Mouse (Mus musculus): ENCODE results near the gene 2410004P03Rik.
A peak's percentile ranks its signal among the peaks of the same experiment; 100 is the strongest.
"Not testable (repeated sequence)": the region's sequence is repeated elsewhere in the genome, so short reads cannot be mapped to it uniquely, and the experiment has no call there.

The 2410004P03Rik gene

DNA sequence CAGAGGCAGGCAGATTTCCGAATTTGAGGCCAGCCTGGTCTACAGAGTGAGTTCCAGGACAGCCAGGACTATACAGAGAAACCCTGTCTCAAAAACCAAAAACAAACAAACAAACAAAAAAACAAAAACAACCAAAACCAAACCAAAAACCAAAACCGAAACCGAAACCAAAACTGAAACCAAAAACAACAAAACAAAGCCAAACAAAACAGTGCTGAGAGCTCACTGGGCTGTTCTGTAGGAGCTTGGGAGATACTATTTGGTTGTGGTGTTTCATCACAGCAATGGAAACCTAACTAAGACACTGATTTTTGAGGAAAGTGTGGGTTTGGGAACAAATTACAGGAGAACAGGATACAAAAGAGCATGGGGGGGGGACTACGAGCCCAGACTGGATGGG lies 10.6 kb upstream of the 2410004P03Rik start:
- no peak for DNase-seq (ENCODE audit: low read depth, low spot score)

DNA sequence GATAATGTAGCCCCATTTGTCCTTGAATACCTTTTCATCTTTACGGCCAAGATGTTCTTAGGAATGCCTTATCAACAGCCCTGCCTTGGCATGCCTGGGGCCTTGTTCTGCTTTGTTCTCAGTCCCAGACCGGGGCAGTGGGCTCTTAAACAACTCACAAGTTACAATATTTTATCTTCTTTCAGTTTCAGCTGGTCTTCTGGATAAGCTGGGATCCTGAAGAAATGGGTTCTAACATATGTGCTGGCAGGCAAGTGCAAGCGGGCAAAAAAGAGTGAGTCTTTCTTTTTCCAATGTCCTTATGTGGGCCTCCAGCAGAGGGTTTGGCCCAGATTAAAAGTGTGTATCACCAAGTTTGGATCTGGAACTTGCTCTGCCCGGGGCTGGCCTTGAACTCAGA lies 9.6 kb upstream of the 2410004P03Rik start:
- DNase-seq (ENCODE audit: low read depth, low spot score): not testable (repeated sequence)

DNA sequence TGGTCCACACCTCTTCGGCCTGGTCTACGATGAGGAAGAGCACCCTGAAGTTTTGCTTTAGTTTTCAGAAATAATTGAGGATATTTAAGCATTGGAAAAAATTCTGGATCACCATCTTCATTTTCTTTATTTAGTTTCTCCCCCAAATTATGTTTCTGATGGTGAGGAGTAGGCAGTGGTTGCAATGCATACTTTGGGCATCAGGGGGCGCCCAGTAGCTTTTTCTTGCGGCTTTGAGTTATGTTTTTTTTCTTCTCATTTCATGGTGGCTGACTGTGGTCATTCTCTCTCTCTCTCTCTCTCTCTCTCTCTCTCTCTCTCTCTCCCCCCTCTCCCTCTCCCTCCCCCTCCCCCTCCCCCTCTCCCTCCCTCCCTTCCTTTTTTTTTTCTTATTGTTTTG lies 6.9 kb upstream of the 2410004P03Rik start:
- no peak for DNase-seq (ENCODE audit: low read depth, low spot score)

DNA sequence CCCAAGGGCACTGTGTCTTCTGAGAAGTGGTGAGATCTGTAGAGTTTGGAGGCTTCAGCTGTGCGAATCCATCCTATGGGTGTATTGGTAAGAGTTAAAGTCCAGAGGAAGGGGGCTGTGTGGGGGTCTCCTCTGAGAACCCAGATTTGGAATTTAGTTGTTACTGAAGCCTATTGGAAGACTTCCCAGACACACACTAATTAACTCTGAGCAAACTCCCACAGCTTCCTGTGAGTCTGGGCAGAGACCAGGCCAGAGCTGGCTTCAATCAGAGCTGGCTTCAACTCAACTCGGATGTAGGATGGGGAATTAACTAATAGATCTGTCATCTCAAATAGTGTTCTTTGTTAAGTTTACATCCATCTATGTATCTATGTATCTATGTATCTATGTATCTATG lies 4.2 kb upstream of the 2410004P03Rik start:
- no peak for DNase-seq (ENCODE audit: low read depth, low spot score)

DNA sequence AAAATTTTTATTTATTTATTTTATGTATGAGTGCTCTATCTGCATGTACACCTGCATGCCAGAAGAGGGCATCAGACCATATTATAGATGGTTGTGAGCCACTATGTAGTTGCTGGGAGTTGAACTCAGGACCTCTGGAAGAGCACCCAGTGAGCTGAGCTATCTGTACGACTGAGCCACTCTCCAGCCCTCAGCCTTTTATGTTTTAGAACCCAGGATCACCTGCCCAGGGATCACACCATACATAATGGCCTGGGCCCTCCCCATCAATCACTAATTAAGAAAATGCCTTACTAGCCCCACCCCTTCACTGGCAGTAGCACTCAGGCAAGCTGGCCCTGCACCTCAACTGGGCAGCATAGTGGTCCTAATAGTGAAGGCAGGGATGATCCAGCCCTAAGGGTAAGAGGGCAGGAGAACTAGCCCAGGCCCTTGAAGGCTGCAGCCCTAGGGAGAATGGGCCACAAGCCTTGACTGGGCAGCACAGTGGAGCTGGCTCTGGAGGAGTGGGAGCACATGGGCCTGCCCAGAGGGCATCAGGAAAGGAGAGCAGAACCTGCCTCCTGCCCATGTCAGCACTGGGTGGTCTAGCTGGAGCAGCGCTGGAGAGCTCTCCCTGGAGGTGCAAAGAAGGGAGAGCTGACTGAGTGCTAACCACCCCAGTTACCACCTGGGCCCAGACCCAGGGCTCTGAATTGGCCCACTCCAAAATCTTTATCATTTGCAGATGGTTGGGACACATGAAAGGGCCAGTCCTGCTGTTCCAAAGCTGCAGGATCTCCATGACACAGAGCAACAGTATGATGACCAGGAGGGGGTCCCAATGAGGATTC lies 756 bp upstream of the 2410004P03Rik start:
- no peak for DNase-seq (ENCODE audit: low read depth, low spot score)

DNA sequence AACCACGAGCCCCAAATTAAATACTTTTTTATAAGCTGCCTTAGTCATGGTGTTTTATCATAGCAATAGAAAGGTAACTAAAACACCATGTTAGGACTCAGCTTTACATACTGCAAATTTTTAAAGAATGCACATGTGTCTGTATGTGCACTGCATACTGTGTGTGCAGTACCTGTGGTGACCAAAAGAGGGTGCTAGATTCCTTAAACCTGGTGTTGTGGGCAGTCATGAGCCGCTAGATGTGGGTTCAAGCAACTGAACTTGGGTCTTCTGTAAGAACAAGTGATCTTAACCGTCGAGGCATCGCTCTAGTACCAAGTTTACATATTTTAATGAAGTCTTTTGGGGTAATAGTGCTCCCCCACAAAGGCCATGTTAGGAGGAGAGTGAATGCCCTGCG lies 2.1 kb downstream of the 2410004P03Rik start:
- DNase-seq (ENCODE audit: low read depth, low spot score): peak; percentile 49

DNA sequence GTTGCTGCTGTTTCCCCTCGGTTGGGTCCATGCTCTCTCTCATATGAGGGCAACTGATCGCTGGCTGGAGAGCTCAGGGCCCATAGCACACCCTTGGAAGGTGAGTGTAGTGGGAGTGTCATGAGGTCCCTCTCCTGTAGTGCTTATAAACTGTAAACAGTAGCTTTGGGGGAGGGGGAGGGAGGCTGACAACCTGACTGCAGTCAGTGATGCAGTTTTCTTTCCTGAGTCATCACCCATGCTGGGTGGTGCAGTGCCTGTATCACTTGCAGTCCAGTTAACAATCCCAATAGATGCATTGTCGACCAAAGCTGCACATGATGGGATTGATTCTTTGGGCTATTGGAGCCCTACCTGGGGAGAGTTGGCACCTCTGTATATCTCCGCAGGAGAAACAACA lies 10.3 kb downstream of the 2410004P03Rik start:
- DNase-seq (ENCODE audit: low read depth, low spot score): no peak

DNA sequence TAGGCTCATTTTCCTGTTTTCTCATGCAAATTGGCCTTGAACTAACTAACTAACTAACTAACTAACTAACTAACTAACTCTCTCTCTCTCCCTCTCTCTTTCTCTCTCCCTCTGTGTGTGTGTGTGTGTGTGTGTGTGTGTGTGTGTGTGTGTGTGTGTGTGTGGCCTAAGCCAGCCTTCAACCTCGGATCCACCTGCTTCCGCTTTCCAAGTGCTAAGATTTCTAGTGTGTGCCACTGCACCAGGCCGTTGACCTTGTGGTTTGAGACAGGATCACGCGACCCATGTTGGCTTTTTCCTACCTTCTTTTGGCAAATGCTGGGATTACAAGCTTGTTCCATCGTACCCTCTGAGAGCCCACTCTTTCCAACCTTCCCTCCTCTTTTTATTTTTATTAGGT lies 10.9 kb downstream of the 2410004P03Rik start:
- DNase-seq (ENCODE audit: low read depth, low spot score): no peak

DNA sequence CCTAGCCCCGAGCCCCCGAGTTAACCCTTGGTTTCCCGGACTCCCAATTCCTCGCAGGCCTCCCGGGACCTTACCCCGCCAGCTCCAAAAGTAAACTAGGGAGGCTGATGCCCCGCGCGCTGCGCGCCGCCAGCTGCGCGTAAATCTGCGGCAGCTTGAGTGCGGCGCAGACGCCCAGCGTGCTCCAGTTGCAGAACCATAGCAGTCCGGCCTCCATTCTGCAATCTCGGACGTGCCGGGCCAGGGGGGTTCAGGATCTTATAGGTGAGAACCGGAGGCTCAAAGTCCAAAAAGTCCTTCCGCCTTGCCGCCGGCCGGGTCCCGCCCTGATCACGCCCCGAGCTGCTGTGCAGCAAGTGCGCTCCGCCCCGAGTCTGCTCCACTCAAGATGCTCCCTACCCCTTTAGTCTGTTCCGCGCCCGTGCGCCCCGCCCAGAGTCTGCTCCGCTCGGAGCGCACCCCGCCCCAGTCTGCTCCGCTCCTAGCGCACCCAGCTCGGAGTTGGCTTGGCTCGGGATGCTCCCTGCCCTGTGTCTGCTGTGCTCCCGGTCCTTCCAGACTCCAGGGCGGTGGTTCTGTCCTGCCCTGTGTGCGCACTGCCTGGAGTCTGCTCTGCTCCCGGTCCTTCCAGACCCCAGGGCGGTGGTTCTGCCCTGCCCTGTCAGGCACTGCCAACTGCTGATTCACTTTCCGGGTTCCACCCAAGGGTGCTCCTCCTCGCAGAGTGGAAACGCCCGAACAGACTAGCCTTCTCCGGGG lies 11.6 kb downstream of the 2410004P03Rik start, which contains the start of gene Pqlc3:
TSS of gene Pqlc3 (minus strand) at position 670 of the 759 bp plus-strand sequence.
- DNase-seq (ENCODE audit: low read depth, low spot score): peak; percentile 92

DNA sequence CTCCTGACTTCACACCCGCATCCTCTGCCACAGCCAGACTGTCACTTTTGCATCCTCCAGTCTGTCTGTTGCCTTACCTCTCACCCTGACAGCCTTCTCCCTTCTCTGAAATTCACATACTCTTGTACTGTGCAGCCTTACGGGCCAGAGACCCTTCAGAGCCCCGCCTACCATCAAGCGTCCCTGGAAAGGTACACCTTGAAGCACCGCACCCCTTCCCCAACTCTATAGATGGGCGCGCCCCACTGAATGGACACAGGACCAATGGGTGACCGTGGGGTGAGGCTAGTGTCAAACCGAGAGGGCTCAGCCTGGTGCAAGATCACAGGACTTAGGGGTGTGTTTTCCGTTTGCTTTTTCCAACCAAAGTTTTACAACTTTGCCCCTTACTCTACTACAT lies 12.4 kb downstream of the 2410004P03Rik start:
- peak; percentile 31 for DNase-seq (ENCODE audit: low read depth, low spot score)

DNA sequence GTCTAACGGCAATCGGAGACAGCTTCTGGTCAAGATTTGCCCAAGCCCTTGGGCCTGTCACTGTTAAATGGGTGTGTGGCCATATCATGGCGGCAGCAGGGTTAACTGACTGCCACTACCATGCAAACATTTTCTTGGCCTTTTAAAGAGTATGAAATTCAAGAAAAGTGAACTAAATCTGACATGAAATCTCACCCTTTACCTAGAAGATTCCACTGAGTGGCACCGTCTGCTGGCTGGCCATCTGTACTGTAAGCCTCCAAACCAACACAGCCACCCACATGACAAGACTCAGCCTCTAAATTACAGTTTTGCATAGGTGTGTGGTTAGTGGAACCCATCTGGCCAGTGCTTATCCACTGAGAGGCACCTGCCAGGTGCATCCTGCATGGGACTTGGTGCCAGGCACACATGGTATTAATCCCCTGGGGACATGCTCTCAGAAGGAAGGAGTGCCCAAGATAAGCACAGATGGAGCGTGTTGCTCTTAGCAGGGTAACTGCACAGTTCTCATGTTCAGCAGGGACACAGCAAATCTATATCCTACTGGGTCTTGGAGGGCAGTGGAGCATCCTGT lies 14.6 kb downstream of the 2410004P03Rik start:
- DNase-seq (ENCODE audit: low read depth, low spot score): no peak

DNA sequence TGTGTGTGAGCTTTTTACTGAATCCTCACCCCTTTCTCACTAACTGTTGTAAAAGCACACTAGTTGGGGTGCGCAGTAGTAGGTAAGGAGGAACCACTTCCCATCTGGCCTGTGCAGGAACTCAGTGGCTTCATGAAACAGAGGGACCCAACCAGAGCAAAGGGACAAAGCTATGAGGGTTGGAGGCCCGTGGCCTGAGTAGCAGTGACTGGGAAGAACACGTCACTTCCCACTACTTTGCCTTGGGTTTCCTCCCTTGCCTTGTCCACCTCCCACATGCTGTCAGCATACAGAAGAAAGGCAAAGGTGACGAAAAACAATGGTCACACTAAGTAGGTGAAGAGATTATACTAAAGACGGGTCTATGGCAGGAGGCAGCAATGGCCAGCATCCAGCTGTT lies 15.2 kb downstream of the 2410004P03Rik start:
- no peak for DNase-seq (ENCODE audit: low read depth, low spot score)

DNA sequence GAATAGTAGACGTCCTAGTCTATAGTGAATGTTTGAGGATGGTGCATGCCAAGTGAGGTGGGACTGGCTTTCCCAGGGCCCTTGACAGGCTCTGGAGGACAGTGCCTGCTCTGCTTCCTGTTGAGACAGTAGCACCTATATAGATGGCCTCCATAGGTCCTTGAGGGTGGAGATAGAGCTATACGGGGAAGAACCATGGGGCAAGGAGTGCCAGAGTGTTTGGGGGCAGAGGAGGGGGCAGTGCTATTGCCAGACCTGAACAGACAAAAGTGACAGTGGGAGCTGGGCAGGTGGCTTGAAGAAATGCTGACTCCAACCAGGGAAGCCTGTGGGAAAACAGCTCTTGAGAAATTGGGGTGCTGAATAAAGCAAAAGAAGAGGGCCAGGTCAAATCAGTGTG lies 17.2 kb downstream of the 2410004P03Rik start:
- DNase-seq (ENCODE audit: low read depth, low spot score): no peak

DNA sequence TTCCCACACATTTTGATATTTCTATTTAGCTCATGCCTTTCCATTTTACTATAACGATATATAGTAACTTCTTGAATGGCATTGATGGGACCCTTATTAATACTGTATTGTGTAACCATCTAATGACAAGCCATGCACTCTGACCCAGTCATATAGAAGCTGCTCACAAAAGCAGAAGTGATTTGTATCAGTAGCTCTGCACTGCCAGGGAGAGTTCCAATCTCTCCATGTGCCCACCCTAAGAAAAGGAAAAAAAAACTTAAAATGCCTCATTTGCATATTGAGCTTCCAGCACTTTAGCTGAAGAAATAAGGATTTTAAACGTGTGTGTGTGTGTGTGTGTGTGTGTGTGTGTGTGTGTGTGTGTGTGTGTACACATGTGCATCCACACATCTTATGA lies 19.2 kb downstream of the 2410004P03Rik start:
- no peak for DNase-seq (ENCODE audit: low read depth, low spot score)

DNA sequence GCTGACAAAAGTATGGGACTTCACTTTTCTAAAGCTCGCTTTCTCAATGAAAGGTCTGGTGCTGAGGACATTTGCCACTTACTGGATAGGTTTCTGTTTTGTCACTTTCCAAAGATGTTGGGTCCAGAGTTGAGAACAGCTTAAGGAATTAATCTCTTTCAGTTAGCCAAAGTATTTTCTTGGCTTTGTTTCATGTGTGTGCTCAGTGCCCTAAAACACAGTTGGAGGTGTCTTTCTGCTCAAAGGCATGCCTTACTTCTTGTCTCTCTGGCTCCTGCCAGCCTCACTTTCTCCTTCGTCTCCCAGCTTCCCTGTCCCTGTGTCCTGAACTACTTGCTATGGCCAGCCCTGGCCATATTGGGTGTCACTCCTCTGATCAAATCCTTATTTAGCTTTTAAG lies 20.2 kb downstream of the 2410004P03Rik start:
- no peak for DNase-seq (ENCODE audit: low read depth, low spot score)

DNA sequence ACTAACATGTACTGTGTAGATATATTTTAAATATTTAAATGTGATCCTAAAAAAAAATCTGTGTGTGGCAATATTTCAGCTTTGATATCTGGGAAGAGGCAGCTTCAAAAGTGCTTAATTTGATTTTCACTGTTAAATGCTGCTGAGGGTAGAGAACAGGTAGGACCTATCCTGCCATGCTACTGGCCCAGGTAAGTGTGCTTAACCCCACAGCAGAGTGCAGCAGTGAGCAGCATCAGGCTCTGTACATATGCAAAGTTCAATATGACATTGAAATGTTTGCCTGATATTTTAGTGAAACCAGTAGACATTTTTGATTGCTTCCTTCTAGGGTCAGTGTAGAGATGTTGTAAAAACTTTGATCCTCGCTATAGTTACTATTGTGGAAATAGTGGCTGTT lies 25.7 kb downstream of the 2410004P03Rik start:
- DNase-seq (ENCODE audit: low read depth, low spot score): no peak

DNA sequence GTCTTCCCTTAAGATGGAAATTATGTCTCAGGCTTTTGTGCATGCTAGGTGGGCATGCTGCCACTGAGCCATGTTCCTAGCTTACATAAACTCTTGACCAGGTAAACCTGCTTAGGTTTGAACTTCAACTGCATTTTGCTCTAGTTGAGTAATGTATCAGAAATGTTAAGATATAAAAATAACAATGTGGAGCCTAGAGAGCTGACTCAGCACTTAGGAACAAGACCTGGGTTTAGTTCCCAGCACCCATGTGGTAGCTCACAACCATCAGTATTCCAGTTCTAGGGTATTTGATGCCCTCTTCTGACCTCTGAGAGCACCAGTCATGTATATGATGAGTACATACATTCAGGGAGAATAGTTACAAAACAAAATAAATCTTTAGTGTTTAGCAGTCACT lies 34.4 kb downstream of the 2410004P03Rik start:
- no peak for DNase-seq (ENCODE audit: low read depth, low spot score)

DNA sequence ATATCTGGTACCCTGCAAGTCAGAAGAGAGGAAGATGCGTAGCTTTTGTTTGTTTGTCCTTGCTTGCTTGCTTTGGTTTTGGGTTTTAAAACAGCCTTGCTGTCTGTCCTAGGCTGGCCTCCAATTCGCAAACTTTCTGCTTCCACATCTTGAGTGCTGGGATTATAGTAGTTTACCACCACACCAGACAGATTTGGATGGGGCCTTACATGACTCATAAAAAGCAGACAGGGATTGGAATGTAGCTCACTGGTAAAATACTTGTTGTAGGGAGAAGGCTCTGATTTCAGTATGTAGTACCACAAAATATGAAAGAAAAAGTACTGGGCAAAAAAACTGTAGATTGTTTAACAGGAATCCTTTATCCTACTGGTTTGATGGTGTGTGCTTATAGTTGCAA lies 44.7 kb downstream of the 2410004P03Rik start:
- DNase-seq (ENCODE audit: low read depth, low spot score): no peak

DNA sequence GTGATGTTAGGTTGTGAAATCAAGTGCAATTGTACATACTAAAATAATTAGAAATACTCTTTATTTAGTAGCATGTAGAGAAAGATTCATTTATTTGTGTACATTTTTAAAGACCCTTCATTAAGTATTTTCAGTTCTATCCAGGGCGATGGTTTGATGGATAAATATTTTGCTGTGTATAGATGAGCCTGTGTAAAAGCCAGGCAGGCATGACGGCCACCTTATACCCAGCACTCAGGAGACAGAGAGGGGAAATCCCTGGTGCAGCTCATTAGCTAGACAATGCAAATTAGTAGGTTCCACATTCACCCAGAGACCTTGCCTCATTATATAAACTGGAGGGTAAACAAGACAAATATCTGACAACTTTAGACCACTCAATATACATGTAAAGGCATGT lies 48.2 kb downstream of the 2410004P03Rik start:
- no peak for DNase-seq (ENCODE audit: low read depth, low spot score)

DNA sequence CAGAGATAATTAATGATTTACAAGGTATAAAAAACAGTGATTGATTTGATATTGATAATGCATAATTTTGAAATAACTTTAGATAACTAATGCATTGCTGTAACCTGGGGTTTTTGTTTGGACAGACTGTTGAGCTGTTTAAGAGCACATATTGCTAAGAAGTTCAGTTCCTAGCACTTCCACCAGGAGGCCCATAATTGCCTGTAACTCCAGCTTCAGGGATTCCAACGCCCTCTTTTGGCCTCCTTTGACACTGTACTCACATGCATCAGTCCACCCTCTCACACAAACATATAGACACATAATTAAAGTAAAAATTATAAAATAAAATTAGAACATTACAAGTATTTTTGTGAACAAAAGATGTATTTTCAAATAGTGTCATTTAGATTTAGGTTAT lies 52.7 kb downstream of the 2410004P03Rik start:
- peak; percentile 65 for DNase-seq (ENCODE audit: low read depth, low spot score)

Data from ES-CJ7 (cell line).